7 mouse cellular contexts compared by ENCODE assay signal in the genomic region with DNA sequence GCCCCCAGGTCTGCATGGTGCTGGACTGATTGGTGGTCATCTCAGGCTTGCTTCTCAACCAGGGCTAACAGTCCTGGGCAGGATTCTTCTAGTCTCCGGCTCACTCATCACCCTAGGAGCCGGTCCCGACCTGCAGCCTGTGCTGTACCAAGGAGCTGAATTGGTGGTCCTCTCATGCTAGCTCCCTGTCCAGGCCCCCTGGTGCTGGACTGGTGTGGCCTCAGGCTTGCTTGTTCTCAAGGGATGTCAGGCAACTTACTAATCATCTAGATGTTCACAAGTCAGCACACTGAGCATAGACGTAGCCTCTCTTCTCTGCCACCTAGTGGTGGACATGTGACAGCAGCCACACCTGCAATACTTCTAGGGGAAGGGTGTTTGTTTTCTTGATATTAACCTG. TPM values are rescaled to one million over a fixed set of nuclear protein-coding genes. Genes with fewer than 3 reads are reported as not detected.
DNase-seq lines count a peak whose midpoint lies in the region; ATAC-seq and TF ChIP-seq lines count a peak whose summit lies in the region.

No protein-coding gene starts in this region.

- DNase-seq in right cerebral cortex, postnatal 14 days, result peak; percentile 9
- DNase-seq in right cerebral cortex, postnatal 25 days, result no peak
- DNase-seq in adrenal gland, postnatal 10 days, result peak; percentile 39
- DNase-seq in forebrain, embryonic 11.5 days (ENCODE audit: low spot score), result peak; percentile 61
- DNase-seq in lung, postnatal 25 days (ENCODE audit: low spot score), result peak; percentile 18
- peak; percentile 36 for DNase-seq in thymus, adult 2 months

- 0 out of 2 replicates have a peak, but pooled peaks have one; percentile 35 for TF ChIP-seq CTCF in thymus, adult 2 months (IDR thresholded peaks at IDR 0.05; ENCODE audit: borderline replicate concordance, control insufficient read depth, extremely low read depth, insufficient read depth, low read length, poor library complexity)

- H3K27me3 ChIP-seq in forebrain, embryonic 11.5 days (ENCODE audit: control insufficient read depth, insufficient read depth, low read length), result no peaks in the 10 kb centered on the region
- H3K27me3 ChIP-seq in kidney, embryonic 15.5 days, result peaks cover 22% of the 10 kb centered on the region; the same call in 1 of the 2 replicates
- H3K27me3 ChIP-seq in thymus, adult 2 months (ENCODE audit: control insufficient read depth, insufficient read depth, low read length), result no peaks in the 10 kb centered on the region

- no peaks in the 10 kb centered on the region for H3K4me1 ChIP-seq in forebrain, embryonic 11.5 days (replicated peaks; ENCODE audit: control insufficient read depth, insufficient read depth, low read length)
- H3K4me1 ChIP-seq in kidney, embryonic 15.5 days, result no peaks in the 10 kb centered on the region
- no peaks in the 10 kb centered on the region for H3K4me1 ChIP-seq in thymus, adult 2 months (replicated peaks; ENCODE audit: control insufficient read depth, insufficient read depth, low read length)

- H3K9me3 ChIP-seq in forebrain, embryonic 11.5 days (ENCODE audit: control insufficient read depth, low read length), result no peaks in the 10 kb centered on the region
- H3K9me3 ChIP-seq in kidney, embryonic 15.5 days (replicated peaks), result no peaks in the 10 kb centered on the region

- no peak overlapping the region for H3K27ac ChIP-seq in forebrain, embryonic 11.5 days (ENCODE audit: low read depth, low read length)
- H3K27ac ChIP-seq in kidney, embryonic 15.5 days, result no peak overlapping the region
- H3K27ac ChIP-seq in thymus, adult 2 months (ENCODE audit: control insufficient read depth, insufficient read depth, low read length), result no peak overlapping the region

- H3K4me3 ChIP-seq in forebrain, embryonic 11.5 days (ENCODE audit: low read depth, low read length), result no peak overlapping the region
- H3K4me3 ChIP-seq in kidney, embryonic 15.5 days (replicated peaks), result no peak overlapping the region
- H3K4me3 ChIP-seq in thymus, adult 2 months (ENCODE audit: control insufficient read depth, insufficient read depth, low read length), result no peak overlapping the region

- H3K4me2 ChIP-seq in forebrain, embryonic 11.5 days (ENCODE audit: low read depth, low read length, severe bottlenecking), result no peak overlapping the region
- H3K4me2 ChIP-seq in kidney, embryonic 15.5 days, result no peak overlapping the region

- peak; percentile 62 for ATAC-seq in forebrain, embryonic 11.5 days (replicated peaks; ENCODE audit: low FRiP score)
- ATAC-seq in kidney, embryonic 15.5 days (replicated peaks; ENCODE audit: low FRiP score), result peak; percentile 50

- no peaks in the 10 kb centered on the region for H3K36me3 ChIP-seq in forebrain, embryonic 11.5 days (ENCODE audit: control insufficient read depth, insufficient read depth, low read length)
- no peaks in the 10 kb centered on the region for H3K36me3 ChIP-seq in kidney, embryonic 15.5 days
- H3K36me3 ChIP-seq in thymus, adult 2 months (ENCODE audit: control insufficient read depth, insufficient read depth, low read length), result no peaks in the 10 kb centered on the region

- TF ChIP-seq POLR2A in thymus, adult 2 months (IDR thresholded peaks at IDR 0.05; ENCODE audit: control insufficient read depth, extremely low read depth, insufficient read depth, low read length, poor library complexity), result no peak

- H3K9ac ChIP-seq in forebrain, embryonic 11.5 days (ENCODE audit: low read length), result no peak overlapping the region
- H3K9ac ChIP-seq in kidney, embryonic 15.5 days, result no peak overlapping the region

- WGBS in forebrain, embryonic 11.5 days, result 65% methylated on average over 4 of the region's 4 CpGs
- WGBS in kidney, embryonic 15.5 days, result 62% methylated on average over 4 of the region's 4 CpGs
- 68% methylated on average over 4 of the region's 4 CpGs for WGBS in thymus, adult 2 months

RNA-seq across cellular contexts. Expression of gene Mfsd1, which starts 9.6 kb away (rescaled TPM):
- 10 to 100 TPM; 58.7 to 62.8 TPM for total RNA-seq in adrenal gland, postnatal 10 days (2021)
- 56.3 and 61.1 TPM in 2 replicates for polyA plus RNA-seq in forebrain, embryonic 11.5 days (2014; fragmentation: Nextera tagmentation; extraction: Ambion mirVana)
- polyA plus RNA-seq in kidney, embryonic 15.5 days (2015; fragmentation: Nextera tagmentation; extraction: Ambion mirVana), result 79.6 and 79.8 TPM in 2 replicates
- 33.2 and 35.3 TPM in 2 replicates for polyA plus RNA-seq in thymus, adult 2 months (2012; rRNA removed)

RNA-seq across cellular contexts. Expression of gene Rarres1, which starts 57.6 kb away (rescaled TPM):
- 1 to 10 TPM; 1.7 to 1.8 TPM for total RNA-seq in adrenal gland, postnatal 10 days (2021)
- polyA plus RNA-seq in forebrain, embryonic 11.5 days (2014; fragmentation: Nextera tagmentation; extraction: Ambion mirVana), result 0.27 and 0.37 TPM in 2 replicates
- polyA plus RNA-seq in kidney, embryonic 15.5 days (2015; fragmentation: Nextera tagmentation; extraction: Ambion mirVana), result 2.8 and 3.4 TPM in 2 replicates
- 2.8 and 3.0 TPM in 2 replicates for polyA plus RNA-seq in thymus, adult 2 months (2012; rRNA removed)
